Mouse (Mus musculus): ENCODE data around the gene Myh6. TPM values are rescaled to one million over a fixed set of nuclear protein-coding genes. Genes with fewer than 3 reads are reported as not detected.

The Myh6 gene
- polyA plus RNA-seq, 1 experiment from 2014 or later = 0.41 TPM

- WGBS = 3% methylated on average over 66 of the region's 69 CpGs
- Histone ChIP-seq H3K4me1 (peaks cover 38% of the 10 kb centered on the region), H3K36me3 (replicated peaks) (peaks cover 69% of the 10 kb centered on the region), H3K9me3 (no peaks in the 10 kb centered on the region), H3K4me3 (peak overlapping the region; percentile 94), H3K27me3 (ENCODE audit: poor library complexity, severe bottlenecking) (no peaks in the 10 kb centered on the region; the same call in 1 of the 2 replicates), H3K27ac (peak overlapping the region; percentile 94)
- DNase-seq (ENCODE audit: extremely low spot score, low spot score) = no peak
These were observed 54.4 kb downstream of the Myh6 start for GRCm38 (mm10) chr14:54912109-54912850.

GRCm38 (mm10) chr14:54908682-54909081 is 58.0 kb downstream of the Myh6 start:
- peaks cover 78% of the 10 kb centered on the region for H3K36me3 ChIP-seq (replicated peaks)
- H3K4me3 ChIP-seq = no peak overlapping the region
- peaks cover 43% of the 10 kb centered on the region for H3K4me1 ChIP-seq
- no peak overlapping the region for H3K27ac ChIP-seq
- 88% methylated on average over 7 of the region's 7 CpGs for WGBS
- H3K27me3 ChIP-seq (ENCODE audit: poor library complexity, severe bottlenecking) = no peaks in the 10 kb centered on the region; the same call in 1 of the 2 replicates
- DNase-seq (ENCODE audit: extremely low spot score, low spot score) = no peak
- no peaks in the 10 kb centered on the region for H3K9me3 ChIP-seq

- peaks cover 61% of the 10 kb centered on the region for H3K36me3 ChIP-seq (replicated peaks)
- no peaks in the 10 kb centered on the region for H3K27me3 ChIP-seq (ENCODE audit: poor library complexity, severe bottlenecking)
- H3K4me1 ChIP-seq = peaks cover 14% of the 10 kb centered on the region
- no peak overlapping the region for H3K4me3 ChIP-seq
- DNase-seq (ENCODE audit: extremely low spot score, low spot score) = no peak
- no peak overlapping the region for H3K27ac ChIP-seq
- WGBS = 91% methylated on average over 4 of the region's 4 CpGs
- H3K9me3 ChIP-seq = no peaks in the 10 kb centered on the region
These were observed 63.1 kb downstream of the Myh6 start for GRCm38 (mm10) chr14:54903641-54904040.

GRCm38 (mm10) chr14:54900383-54900782 is 66.3 kb downstream of the Myh6 start:
- H3K4me1 ChIP-seq = peaks cover 14% of the 10 kb centered on the region
- no peaks in the 10 kb centered on the region for H3K27me3 ChIP-seq (ENCODE audit: poor library complexity, severe bottlenecking)
- WGBS = 1% methylated on average over 3 of the region's 3 CpGs
- H3K36me3 ChIP-seq (replicated peaks) = peaks cover 62% of the 10 kb centered on the region
- H3K9me3 ChIP-seq = no peaks in the 10 kb centered on the region
- H3K4me3 ChIP-seq = no peak overlapping the region
- peak; percentile 71 for DNase-seq (ENCODE audit: extremely low spot score, low spot score)
- no peak overlapping the region for H3K27ac ChIP-seq

- no peaks in the 10 kb centered on the region for H3K27me3 ChIP-seq (ENCODE audit: poor library complexity, severe bottlenecking)
- peaks cover 26% of the 10 kb centered on the region for H3K4me1 ChIP-seq
- DNase-seq (ENCODE audit: extremely low spot score, low spot score) = no peak
- H3K4me3 ChIP-seq = no peak overlapping the region; the same call in 1 of the 2 replicates
- peaks cover 40% of the 10 kb centered on the region for H3K36me3 ChIP-seq (replicated peaks)
- H3K27ac ChIP-seq = no peak overlapping the region
- no peaks in the 10 kb centered on the region for H3K9me3 ChIP-seq
- WGBS = 80% methylated on average over 2 of the region's 2 CpGs
These were observed 69.3 kb downstream of the Myh6 start for GRCm38 (mm10) chr14:54897445-54897844.

GRCm38 (mm10) chr14:54894296-54895151 is 72.2 kb downstream of the Myh6 start:
- Histone ChIP-seq H3K4me1 (peaks cover 26% of the 10 kb centered on the region), H3K36me3 (replicated peaks) (peaks cover 40% of the 10 kb centered on the region), H3K27me3 (ENCODE audit: poor library complexity, severe bottlenecking) (no peaks in the 10 kb centered on the region), H3K9me3 (no peaks in the 10 kb centered on the region), H3K4me3 (peak overlapping the region; percentile 87), H3K27ac (peak overlapping the region; percentile 98)
- DNase-seq (ENCODE audit: extremely low spot score, low spot score) = peak; percentile 64
- under 1% methylated on average over 53 of the region's 54 CpGs for WGBS

GRCm38 (mm10) chr14:54893651-54894181 is 73.0 kb downstream of the Myh6 start:
- H3K4me1 ChIP-seq = peaks cover 26% of the 10 kb centered on the region
- H3K27ac ChIP-seq = peak overlapping the region; percentile 98
- H3K27me3 ChIP-seq (ENCODE audit: poor library complexity, severe bottlenecking) = no peaks in the 10 kb centered on the region
- peak overlapping the region; percentile 87 for H3K4me3 ChIP-seq
- H3K9me3 ChIP-seq = no peaks in the 10 kb centered on the region
- WGBS = under 1% methylated on average over 38 of the region's 38 CpGs
- H3K36me3 ChIP-seq (replicated peaks) = peaks cover 35% of the 10 kb centered on the region
- peak; percentile 96 for DNase-seq (ENCODE audit: extremely low spot score, low spot score)

- DNase-seq (ENCODE audit: extremely low spot score, low spot score) = no peak
- 92% methylated on average over 3 of the region's 3 CpGs for WGBS
- H3K27me3 ChIP-seq (ENCODE audit: poor library complexity, severe bottlenecking) = no peaks in the 10 kb centered on the region
- no peaks in the 10 kb centered on the region for H3K9me3 ChIP-seq
- peaks cover 20% of the 10 kb centered on the region for H3K36me3 ChIP-seq (replicated peaks)
- H3K4me3 ChIP-seq = peak within 1 kb of the TSS; percentile 87
- H3K27ac ChIP-seq = peak within 1 kb of the TSS; percentile 98
- peaks cover 23% of the 10 kb centered on the region for H3K4me1 ChIP-seq
These were observed 74.5 kb downstream of the Myh6 start, which contains the start of gene Pabpn1 for GRCm38 (mm10) chr14:54892200-54892599. Gene Pabpn1 (plus strand): TSS chr14:54892500.

MicroRNAs within 50 kb of the gene (microRNA counts, 519-probe panel; counts per million panel counts)
- microRNA mmu-miR-208a (341 counts per million, percentile 65 among the panel's probes with 10 or more counts), microRNA mmu-miR-208b (341 counts per million, percentile 65 among the panel's probes with 10 or more counts)

Small RNAs within 50 kb of the gene (microRNA-seq; reads per million reads assigned to microRNA genes)
- 3.9 reads per million, percentile 8 among the genes with 10 or more reads in this experiment for gene Mir208a
- 29.0 reads per million, percentile 35 among the genes with 10 or more reads in this experiment for gene Mir208b

Other genes starting within 250 kb of the Myh6 start
- 1.0 and 2.3 TPM in 2 replicates for gene Slc7a8, start 185.0 kb downstream of the Myh6 start, polyA plus RNA-seq (2016; fragmentation: Nextera tagmentation; extraction: Ambion mirVana)
- gene Rnf212b, start 152.8 kb downstream of the Myh6 start, polyA plus RNA-seq (2016; fragmentation: Nextera tagmentation; extraction: Ambion mirVana) = not detected in 2 replicates
- gene Homez, start 96.0 kb downstream of the Myh6 start, polyA plus RNA-seq (2016; fragmentation: Nextera tagmentation; extraction: Ambion mirVana) = 24.0 and 29.5 TPM in 2 replicates
- 0.96 and 1.0 TPM in 2 replicates for gene Ppp1r3e, start 89.4 kb downstream of the Myh6 start, polyA plus RNA-seq (2016; fragmentation: Nextera tagmentation; extraction: Ambion mirVana)
- gene Bcl2l2, start 83.5 kb downstream of the Myh6 start, polyA plus RNA-seq (2016; fragmentation: Nextera tagmentation; extraction: Ambion mirVana) = 2.2 and 2.5 TPM in 2 replicates
- gene Gm20521, start 83.5 kb downstream of the Myh6 start, polyA plus RNA-seq (2016; fragmentation: Nextera tagmentation; extraction: Ambion mirVana) = not detected in 2 replicates
- gene Pabpn1, start 74.4 kb downstream of the Myh6 start, polyA plus RNA-seq (2016; fragmentation: Nextera tagmentation; extraction: Ambion mirVana) = 168 and 174 TPM in 2 replicates
- gene Slc22a17, start 53.8 kb downstream of the Myh6 start, polyA plus RNA-seq (2016; fragmentation: Nextera tagmentation; extraction: Ambion mirVana) = 38.8 and 40.0 TPM in 2 replicates
- 38.3 and 39.0 TPM in 2 replicates for gene Efs, start 40.8 kb downstream of the Myh6 start, polyA plus RNA-seq (2016; fragmentation: Nextera tagmentation; extraction: Ambion mirVana)
- not detected in 2 replicates for gene Il25, start 34.2 kb downstream of the Myh6 start, polyA plus RNA-seq (2016; fragmentation: Nextera tagmentation; extraction: Ambion mirVana)
- gene Cmtm5, start 30.7 kb downstream of the Myh6 start, polyA plus RNA-seq (2016; fragmentation: Nextera tagmentation; extraction: Ambion mirVana) = 0.26 and 0.81 TPM in 2 replicates
- not detected in 2 replicates for gene Gm17428, start 10.0 kb upstream of the Myh6 start, polyA plus RNA-seq (2016; fragmentation: Nextera tagmentation; extraction: Ambion mirVana)
- gene Myh7, start 27.7 kb upstream of the Myh6 start, polyA plus RNA-seq (2016; fragmentation: Nextera tagmentation; extraction: Ambion mirVana) = 0.63 and 0.72 TPM in 2 replicates
- 102 and 104 TPM in 2 replicates for gene Ngdn, start 48.5 kb upstream of the Myh6 start, polyA plus RNA-seq (2016; fragmentation: Nextera tagmentation; extraction: Ambion mirVana)
- gene Zfhx2, start 125.4 kb upstream of the Myh6 start, polyA plus RNA-seq (2016; fragmentation: Nextera tagmentation; extraction: Ambion mirVana) = 8.1 and 9.2 TPM in 2 replicates
- 30.5 and 31.4 TPM in 2 replicates for gene Thtpa, start 127.9 kb upstream of the Myh6 start, polyA plus RNA-seq (2016; fragmentation: Nextera tagmentation; extraction: Ambion mirVana)
- 16.4 and 18.5 TPM in 2 replicates for gene Ap1g2, start 139.7 kb upstream of the Myh6 start, polyA plus RNA-seq (2016; fragmentation: Nextera tagmentation; extraction: Ambion mirVana)
- 0.31 and 0.56 TPM in 2 replicates for gene Jph4, start 150.0 kb upstream of the Myh6 start, polyA plus RNA-seq (2016; fragmentation: Nextera tagmentation; extraction: Ambion mirVana)